Mouse (Mus musculus) urinary bladder, postnatal 36 days (tissue): ENCODE results near the gene Edrf1.

Experiments
- DNase-seq, 2 experiments: peaks; one replicate each; pipeline ENCODE4 v3.0.0; 2022; ENCODE audit warnings: low spot score in 2 of 2, mixed read lengths in 1 of 2

Gene Edrf1

DNA sequence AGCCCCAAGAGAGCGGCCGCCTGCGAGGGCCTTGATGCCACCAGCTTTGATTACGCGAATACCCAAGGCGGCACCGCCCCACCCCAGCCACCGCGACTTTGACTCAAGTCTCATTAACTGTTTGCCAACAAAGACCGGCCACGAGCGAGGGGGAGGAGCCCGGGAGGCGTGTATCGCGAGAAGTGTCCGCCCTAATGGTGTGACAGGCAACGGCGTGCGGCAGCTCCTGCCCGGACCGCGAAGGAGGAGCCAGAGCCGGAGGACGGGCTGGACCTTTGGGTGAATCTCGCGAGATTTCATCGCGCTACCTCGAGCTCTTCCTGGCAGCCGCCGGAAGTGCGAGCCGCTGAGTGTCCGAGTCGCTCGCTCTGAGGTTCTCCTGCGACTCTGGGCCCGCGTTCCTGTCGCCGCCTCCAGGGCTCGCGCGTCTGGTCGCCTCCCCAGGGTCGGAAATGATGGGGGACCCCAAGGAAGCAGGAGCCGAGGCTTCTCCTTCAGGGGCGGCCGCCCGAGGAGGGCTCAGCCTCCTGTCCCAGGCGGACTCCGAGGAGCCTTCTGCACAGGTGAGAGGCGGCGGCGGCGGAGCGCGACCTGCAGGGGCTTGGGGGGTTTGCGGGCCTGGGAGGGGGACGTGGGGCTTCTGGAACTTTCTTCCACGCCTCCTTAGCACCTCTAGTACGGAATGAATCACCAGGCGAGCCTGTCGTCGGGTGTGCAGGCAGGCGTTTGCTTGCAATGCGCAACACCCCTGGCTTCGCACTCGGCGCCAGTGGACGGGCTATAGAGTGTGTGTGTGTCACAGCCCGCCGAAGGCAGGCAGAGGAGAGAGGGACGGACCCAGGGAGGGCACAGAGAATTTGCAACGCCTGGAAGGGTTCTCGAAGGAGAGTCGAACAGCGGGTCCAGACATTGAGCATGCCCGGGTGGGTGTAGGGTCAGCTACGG is at the start of gene Edrf1:
Edrf1 (plus strand) TSS at position 183 of the 945 bp plus-strand sequence.
- DNase-seq: peak; percentile 99

DNA sequence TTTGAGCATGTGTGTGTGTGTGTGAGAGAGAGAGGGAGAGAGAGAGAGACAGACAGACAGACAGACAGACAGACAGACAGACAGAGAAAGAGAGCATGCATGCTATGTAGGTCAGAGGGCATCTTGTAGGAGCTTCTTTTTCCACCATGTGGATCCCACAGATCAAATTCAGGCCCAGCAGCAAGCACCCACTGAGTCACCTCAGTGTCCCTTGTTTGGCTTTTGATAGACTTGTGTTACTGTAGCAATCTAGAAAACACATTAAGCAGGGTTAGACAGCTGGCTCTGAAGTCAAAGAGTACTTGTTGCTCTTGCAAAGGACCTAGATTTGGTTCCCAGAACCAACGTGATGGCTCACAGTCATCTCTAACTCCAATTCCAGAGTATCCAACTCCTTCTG is 45.6 kb upstream of the Edrf1 start:
- no peak for DNase-seq

DNA sequence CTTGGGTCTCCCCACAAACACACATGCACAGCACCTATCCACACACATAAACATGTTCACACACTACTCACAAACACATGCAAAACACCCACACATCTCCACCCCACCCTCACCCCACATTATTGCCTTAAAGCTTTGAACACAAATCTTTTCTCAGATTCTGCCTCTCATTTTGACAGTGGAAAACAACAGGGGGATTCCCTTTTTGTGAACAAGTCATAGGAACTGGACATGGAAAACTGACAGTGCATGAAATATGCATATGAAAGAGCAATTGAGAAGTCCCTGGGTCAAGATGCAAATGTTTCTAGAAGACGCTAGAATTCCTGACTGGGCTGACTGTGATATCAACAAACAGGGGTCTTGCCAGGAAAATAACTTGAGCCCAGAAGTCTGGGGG is 36.8 kb upstream of the Edrf1 start:
- no peak for DNase-seq

DNA sequence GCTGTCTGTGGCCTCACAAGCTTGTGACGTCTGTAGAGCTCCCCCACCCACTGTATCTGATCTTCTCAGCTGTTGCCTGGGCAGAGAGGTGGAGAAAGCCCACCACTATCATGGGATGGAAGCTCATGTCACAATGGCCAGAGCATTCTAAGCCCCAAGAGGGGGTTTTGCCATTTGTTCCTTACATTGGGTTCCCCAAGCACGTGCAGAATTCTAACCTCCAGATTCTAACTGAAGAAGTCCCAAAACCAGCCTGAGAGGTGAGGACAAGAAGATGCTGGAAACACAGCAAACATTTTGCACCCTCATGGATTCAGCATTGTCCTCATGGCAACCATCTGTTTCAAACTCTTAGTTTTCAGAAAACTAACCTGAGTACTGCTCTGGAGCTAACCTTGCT is 35.3 kb upstream of the Edrf1 start, which contains the start of gene Tex36:
Tex36 (minus strand) TSS at position 101 of the 400 bp plus-strand sequence.
- no peak for DNase-seq

DNA sequence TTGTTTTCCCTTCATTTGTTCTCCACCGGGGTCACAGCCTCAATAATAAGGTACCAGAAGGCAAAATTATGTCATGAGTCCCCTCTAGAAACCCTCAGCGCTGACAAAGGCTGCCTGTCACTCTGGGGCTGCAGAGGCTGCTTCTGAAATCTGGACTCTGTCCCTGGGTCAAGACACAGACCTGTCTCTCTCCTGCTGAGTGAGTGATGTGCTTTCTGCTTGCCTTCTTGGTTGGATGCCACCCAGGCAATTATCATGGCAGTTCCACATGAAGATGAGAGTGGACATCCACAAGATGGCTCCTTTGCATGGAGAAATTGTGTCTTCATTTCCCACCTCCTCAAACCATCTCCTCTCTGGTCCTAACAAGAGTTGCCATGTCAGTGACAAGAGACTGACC is 34.2 kb upstream of the Edrf1 start:
- no peak for DNase-seq

DNA sequence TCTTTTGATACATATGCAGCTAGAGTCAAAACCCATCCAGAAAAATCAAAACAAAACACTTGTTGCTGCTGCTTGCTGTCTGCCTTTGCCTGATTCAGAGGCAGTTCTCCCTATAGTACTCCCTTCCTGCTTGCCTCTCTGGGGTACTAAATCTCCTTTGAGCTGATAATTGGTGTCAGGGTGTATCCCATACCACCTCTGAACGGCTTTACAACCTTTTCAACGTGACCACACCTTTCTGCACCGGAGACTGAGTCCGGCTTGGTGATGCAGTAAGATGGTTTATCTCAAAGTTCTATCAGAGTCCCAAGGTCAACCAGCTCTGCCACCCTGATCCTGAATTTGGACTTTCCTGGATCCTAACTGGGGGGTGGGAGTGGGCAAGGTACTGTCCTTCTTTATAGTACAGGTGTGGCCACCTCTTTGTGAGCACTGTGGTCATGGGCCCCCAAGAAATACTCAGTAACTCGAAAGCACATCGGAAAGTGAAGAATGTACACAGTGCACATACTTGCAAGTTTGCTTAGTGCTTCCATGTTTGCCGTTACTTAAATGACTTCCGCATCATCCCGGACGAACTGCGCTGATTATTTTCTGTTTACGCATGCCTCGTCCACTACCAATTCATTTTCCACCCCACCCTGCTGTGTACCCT is 32.8 kb upstream of the Edrf1 start:
- DNase-seq: no peak

DNA sequence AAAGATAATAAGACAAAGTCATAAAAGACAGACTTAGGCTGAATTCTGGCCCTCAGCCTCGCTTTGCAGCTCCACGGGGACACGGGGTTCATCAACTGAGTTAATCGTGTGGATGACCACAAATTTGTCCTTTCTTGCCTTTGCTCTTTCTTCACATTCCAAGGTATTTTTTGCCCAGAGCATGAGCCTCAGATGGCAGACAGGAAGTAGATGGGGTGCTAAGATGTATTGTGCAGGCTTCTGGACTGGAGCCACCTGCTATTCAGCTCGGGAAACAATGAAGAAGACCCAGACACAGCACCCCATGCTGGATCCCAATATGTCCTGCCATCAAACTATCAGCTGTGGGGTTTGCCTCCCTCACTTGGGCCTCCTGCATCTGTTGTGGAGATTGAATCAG is 30.0 kb upstream of the Edrf1 start:
- DNase-seq: no peak

DNA sequence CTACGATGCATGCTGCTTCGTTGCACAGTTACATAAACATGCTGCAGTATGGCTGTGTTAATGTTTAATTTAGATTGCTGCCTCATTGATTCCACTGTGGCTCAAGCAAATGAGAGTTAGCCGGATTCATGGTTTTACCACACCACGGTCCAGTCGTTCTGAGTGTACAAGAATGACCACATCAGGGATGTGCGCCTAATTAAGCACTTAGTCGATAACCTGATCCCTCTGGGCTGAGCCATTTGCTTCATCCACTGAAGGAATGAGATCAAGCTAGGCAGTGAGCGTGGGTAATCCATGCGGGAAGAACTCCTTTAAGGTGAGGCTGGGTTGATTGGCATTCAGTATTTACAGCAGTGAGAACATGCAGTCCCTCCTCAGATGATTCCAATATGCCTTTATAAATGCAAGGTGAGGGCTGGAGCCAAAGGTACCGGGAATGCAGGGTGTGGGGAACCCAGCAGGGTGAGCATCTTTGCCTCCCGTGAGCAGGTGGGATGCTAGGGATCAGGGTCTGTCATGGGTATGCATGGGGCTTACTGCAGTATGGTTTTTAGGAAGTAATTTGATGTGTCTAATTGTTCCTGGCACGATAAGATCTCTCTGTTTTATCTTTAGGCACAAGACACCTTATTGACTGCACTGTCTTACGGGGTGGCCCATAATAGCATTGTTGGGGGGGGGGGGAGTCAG is 29.3 kb upstream of the Edrf1 start:
- no peak for DNase-seq

DNA sequence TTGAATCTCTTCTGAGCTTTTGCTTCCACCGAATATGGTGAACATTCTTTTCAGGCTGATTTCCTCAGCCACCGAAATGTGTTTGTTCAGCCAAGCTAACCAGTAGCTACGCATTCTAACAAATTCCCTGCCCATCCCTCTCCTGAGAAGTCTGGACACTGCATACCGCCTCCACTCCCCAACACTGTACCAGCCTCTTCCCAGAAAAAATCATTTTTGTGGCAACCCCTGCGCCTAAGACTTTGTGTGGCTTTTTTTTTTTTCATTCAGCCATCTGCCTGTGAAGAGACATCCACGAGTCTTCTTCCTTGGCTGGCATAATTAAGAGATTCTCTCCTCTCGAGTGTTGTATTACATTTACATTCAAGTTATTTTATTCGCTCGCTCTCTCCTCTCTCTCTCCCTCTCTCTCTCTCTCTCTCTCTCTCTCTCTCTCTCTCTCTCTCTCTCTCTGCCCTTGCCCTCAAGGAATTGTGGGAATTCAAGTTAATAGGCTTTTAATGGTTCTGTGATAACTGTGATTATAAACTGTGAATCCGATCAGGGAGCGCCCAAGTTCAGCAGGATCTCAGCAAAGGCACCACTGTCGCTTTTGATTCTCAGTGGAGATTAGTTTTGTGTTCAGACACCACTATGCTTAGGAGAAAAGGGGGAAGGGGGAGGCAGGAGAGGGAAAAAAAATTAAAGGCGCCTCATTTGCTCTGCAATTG is 28.6 kb upstream of the Edrf1 start:
- DNase-seq: no peak

DNA sequence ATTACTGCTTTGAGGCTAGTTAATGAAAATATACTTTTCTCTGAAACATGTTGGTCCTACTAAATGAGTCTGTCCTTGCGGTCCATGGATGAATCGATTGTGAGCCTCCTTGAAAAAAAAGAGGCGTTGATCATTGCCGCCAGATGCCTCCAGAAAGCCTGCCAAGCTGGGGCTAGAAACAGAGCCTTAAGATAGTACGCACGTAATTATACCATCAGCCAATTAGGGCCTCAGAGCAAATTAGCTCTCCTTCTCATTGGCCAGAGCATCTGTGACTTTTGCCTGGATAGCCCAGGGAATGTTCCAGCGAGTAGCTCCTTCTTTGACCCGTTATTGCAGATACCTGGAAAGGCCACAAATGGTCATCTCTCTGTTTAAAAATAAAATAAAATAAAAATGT is 27.8 kb upstream of the Edrf1 start:
- no peak for DNase-seq

DNA sequence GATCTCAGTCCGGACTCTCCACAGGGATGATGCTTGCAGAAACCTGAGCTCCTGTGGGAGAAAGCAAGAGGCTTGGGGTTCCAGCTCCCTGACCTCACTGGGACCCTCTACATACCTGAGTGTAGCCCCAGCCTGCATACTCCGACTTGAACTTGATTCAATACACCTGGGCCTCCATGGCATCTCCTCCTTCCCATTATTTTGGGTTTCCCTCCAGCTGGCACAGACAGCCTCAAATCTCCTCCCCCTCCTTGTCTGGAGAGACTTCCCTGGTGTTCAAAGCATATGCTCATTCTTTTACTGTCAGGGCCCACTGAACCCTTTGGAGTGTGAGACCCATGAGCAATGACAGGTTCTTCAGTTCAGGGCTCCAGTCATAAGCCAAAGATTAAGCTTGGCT is 24.4 kb upstream of the Edrf1 start:
- DNase-seq: no peak

DNA sequence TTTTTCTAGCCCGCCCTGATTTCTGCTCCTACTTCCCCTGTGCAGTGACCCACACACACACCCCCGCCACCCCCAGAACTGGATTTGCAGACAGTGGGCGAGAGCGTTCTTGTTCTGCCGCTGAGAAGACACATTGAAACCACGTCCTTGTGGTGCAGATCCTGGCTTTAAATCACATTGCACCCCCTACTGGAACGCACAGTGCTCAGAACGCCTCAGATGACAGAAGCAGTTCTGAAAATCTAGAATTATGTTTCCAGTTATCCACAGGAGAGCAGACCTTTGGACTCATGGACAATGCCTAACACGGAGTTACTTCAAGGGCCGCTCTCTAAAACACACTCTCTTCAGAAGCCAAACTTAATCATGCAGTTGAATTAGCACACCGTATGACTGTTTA is 16.6 kb upstream of the Edrf1 start:
- DNase-seq: no peak

DNA sequence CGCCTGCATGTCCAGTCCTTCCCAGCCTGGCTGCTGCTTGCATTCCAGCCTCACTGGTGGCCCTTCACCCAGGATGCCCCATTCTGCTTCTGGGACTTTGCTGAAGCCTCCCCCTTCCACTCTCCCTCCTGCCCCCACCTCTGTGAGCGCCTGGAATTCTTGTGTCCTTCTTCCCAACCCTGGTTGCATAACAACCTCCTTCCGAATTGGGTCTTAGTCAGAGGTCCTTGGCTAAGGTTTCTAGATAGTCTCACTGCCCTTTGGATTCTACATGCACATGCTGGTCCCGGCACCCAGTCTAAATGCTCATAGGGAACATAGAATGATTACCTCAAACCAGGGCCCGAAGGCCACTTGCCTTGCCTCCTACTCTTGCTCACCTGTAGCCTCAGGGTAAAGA is 14.1 kb upstream of the Edrf1 start:
- DNase-seq: no peak

DNA sequence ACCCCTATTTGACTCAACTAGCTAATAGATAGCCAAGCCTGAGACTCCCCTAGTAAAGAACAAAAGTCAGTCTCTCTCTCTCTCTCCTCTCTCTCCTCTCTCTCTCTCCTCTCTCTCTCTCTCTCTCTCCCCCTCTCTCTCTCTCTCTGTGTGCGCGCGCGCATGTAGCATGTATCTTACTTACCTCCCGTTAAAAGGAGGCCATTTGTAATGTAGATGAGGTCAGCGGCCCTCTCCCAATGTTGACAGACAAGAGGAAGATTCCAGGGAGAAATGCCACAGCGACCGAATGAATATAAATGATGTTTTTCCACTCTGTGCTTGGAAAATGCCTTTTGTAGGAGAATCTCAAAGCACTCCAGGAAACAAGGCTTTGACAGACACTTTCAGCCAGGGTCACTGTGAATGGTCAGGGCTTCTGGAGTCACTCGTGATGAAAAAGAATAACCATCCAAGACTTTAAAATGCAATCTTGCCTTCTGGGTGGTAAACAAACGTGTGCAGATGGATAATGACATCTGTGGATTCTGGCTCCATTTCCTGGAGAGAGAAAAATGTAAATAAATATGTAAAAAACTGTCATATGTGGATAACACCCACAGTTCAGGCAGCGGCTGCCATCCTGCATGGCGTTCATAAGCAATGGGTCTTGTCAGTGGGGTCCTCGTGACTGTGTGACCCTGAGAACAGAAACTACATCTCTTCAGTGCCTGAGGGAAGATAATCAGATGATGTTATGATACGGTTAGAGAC is 10.0 kb upstream of the Edrf1 start:
- no peak for DNase-seq

DNA sequence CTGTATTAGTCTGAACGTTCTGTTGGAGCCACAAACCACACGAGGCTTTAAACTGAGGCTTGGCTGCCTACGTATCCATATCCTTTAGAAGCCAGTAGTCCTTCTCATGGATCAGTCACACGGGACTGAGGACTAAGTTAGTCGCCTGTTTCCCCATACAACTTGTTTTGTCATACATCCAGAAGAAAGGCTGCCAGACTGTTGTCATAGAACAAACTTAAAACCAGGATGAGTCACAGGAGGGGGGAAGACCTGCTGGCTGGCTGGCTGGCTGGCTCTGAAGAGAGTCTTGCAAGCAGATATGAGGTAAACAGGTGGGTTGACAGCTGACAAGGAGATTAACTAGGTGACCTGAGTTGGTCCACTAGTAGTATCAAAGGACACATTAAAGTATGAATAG is 6.5 kb upstream of the Edrf1 start:
- no peak for DNase-seq

DNA sequence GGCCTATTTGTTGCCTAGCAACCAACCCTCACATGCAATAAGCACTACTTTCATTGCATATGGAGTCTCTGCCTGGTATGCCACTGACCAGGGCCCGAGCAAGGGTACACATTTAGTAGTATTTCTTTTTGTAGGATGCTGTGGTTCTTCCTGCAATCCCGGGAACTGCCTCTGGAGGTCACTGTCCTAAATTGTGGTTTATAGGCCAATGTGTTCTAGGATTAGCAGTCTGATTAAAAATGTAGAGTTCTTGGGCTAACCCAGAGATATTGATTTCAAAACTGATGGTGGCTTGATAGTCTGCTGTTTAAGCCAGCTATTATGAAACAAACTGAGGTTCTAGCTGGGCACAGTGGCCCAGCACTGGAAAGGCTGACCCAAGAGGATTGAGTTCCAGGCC is 4.9 kb upstream of the Edrf1 start:
- DNase-seq: peak; percentile 23 to 53

DNA sequence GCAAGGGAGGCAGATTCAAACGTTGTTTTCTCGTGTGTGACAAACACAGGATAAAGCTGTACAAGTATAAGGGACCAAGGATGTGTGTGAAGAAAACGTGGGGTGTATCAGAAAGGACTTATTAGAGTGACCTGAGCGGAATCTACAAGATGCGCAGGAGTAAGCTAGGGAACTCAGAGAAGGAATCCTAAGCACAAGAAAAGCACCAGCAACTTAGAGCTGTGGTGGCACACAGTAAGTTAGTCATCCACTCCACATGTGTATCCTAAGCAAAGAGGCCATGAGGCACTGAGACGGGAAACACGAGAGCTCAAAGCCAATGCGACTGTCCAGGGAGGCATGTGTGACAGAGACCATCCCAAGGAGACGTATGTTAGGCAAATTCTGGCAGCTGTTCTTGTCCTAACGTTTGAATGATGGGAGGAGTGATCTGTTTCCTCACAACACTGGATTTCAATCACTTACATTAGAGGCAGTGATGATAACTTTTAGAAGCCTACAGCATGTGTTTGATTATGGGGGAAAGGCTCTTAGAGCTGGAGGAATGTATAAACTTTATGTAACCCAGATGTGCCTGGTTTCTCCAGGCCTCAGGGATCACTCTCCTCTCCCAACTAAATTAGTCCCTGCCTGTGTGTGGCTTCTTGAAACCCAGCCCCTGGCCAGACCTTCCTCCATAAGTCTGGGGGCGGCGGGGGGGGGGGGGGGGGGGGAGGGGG is 2.3 kb upstream of the Edrf1 start:
- DNase-seq: no peak

DNA sequence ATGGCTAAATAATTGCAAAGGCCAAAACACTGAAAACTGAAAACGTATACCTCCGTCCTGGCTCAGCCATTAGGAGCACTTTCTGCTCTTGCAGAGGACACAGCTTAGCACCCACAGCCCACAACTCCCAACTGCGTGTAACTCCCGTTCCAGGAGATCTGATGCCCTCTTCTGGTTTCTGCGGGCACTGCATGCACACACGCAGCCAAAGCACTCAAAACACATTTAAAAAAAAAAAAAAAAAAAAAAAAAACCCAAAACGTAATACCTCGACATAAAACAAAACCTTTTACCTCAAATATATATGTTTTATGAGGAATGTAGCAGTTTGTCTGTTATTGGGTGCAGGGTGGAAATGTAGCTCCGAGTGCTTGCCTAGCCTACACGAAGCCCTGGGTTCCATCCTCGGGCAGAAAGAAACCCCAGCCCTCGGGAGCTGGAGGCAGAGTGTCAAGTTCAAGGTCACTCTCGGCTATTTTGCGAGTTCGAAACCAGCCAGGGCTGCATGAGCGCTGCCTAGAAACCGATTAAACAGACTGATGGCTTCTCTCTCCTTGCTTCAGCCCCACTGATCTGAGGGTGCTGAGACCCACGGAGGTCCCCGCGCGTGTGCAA is 498 bp upstream of the Edrf1 start:
- peak; percentile 77 to 82 for DNase-seq

DNA sequence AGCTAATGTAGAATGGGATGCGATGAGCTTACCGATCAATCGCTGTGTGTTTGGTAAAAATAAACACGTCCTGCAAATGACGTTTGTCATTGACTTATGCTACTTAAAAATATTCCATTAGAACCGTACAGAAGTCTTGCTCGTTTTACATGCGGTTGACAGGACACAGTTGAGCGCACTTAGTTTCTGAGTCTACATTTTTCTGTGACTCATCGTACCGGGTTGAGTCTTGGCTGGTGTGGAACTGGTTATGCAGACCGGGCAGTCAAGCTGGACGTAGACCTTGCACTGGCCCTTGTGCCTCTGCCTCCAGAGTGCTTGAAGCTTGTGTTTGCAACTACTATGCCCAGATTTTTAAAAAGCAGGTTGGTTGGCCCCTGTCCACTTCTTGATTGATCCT is 963 bp downstream of the Edrf1 start:
- DNase-seq: peak; percentile 2 to 25

DNA sequence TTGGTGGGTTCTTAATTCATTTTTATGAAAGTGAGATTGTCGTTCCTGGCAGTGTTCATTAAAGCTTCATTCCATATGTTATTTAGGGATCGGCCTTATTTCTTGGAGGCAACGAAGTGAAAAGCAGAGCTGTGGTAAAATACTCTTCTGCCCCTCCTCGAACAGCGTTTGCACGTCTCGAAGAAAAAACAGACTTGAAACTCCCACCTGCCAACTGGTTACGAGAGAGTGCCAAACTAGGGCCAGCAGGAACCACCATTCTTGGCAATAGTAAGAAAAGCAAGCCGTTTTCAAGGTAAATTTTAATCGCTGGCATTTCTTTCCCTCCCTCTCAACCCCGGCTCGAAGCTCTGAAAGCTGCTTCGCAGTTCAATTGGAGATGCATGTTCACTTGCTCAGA is 1.5 kb downstream of the Edrf1 start:
- no peak for DNase-seq
